Mouse (Mus musculus) cortical plate, adult 2 months (tissue): ENCODE measurements around the gene Sept1.
A peak's percentile ranks its signal among the peaks of the same experiment; 100 is the strongest.

Experiments
- CTCF ChIP-seq: fragments of 200-500 bp; IDR thresholded peaks from 2 replicates; pipeline ENCODE4 v1.5.1; 2011; ENCODE audit warnings: mild to moderate bottlenecking, control low read depth, low read length; ENCODE audit not compliant: insufficient read depth; ENCODE audit errors: extremely low read depth
- POLR2A ChIP-seq: fragments of 200-500 bp; IDR thresholded peaks from 2 replicates; pipeline ENCODE4 v1.6.1; 2011; ENCODE audit warnings: mild to moderate bottlenecking, low read length, control low read depth; ENCODE audit not compliant: insufficient read depth; ENCODE audit errors: extremely low read depth

DNA sequence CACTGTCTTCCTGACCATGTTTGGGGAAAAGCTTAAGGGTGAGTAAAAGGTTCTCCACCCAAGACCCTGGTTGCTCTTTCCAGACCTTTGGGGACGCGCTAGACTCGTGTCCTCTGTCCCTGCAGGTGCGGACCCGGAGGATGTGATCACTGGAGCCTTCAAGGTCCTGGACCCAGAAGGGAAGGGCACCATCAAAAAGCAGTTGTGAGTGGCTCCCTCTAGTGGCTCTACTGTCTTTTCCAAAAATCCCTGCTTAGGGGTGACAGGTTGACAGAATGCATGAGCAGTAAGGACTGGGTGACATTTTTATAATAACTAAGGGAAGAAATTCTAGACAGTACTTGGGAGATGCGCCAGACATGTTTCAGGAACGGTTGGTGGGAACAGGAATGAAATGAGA, 19.4 kb downstream of the Sept1 start:
- TF ChIP-seq POLR2A: no peak
- TF ChIP-seq CTCF: peak; percentile 72
